Mouse (Mus musculus) erythroblast, embryonic 14.5 days (primary cell): ENCODE results near the gene Tpra1. TPM values are rescaled to one million over a fixed set of nuclear protein-coding genes. Genes with fewer than 3 reads are reported as not detected.

ENCODE experiments used
- H3K27me3 ChIP-seq: 2 replicates; pipeline ENCODE4 v1.6.1; 2012; ENCODE audit warnings: inconsistent platforms; ENCODE audit not compliant: control insufficient read depth
- H3K36me3 ChIP-seq: 2 replicates; pipeline ENCODE4 v1.6.1; 2012; ENCODE audit warnings: mild to moderate bottlenecking, inconsistent platforms; ENCODE audit not compliant: control insufficient read depth
- H3K4me1 ChIP-seq: 2 replicates; pipeline ENCODE4 v1.6.1; 2012; ENCODE audit warnings: inconsistent platforms; ENCODE audit not compliant: control insufficient read depth
- H3K4me3 ChIP-seq: replicated peaks from 2 replicates; pipeline ENCODE3; 2012; ENCODE audit warnings: moderate library complexity, mild to moderate bottlenecking, inconsistent platforms
- H3K9me3 ChIP-seq: 2 replicates; pipeline ENCODE4 v1.6.1; 2012; ENCODE audit warnings: low read length, inconsistent platforms, mixed read lengths; ENCODE audit not compliant: control insufficient read depth
- GATA1 ChIP-seq: IDR thresholded peaks from 2 replicates; pipeline ENCODE4 v1.6.1; 2012; ENCODE audit warnings: low read length, inconsistent platforms, mixed read lengths
- TAL1 ChIP-seq: IDR thresholded peaks from 3 replicates; pipeline ENCODE4 v1.6.1; 2012; ENCODE audit warnings: low read length, inconsistent platforms, mixed read lengths
- polyA plus RNA-seq: library from polyadenylated mRNA; stranded (reverse); fragments of >175 nt; gene quantifications from 2 replicates; pipeline ENCODE4 v1.2.3, GENCODE M21; 2012

The Tpra1 gene
- polyA plus RNA-seq, 1 experiment: 40.0 TPM

GRCm38 (mm10) chr6:88885644-88886416, 16.2 kb upstream of the Tpra1 start:
- H3K36me3 ChIP-seq: peaks cover 100% of the 10 kb centered on the region
- peaks cover 41% of the 10 kb centered on the region for H3K4me1 ChIP-seq
- H3K4me3 ChIP-seq: no peak overlapping the region
- no peaks in the 10 kb centered on the region for H3K9me3 ChIP-seq
- TF ChIP-seq TAL1 (no peak), GATA1 (no peak)
- no peaks in the 10 kb centered on the region for H3K27me3 ChIP-seq

- Histone ChIP-seq H3K4me3 (no peak overlapping the region), H3K27me3 (no peaks in the 10 kb centered on the region), H3K36me3 (peaks cover 100% of the 10 kb centered on the region), H3K4me1 (peaks cover 46% of the 10 kb centered on the region), H3K9me3 (no peaks in the 10 kb centered on the region)
- TF ChIP-seq TAL1: no peak
Measured at GRCm38 (mm10) chr6:88886417-88886967, 15.6 kb upstream of the Tpra1 start.

- Histone ChIP-seq H3K4me3 (no peak overlapping the region), H3K9me3 (no peaks in the 10 kb centered on the region), H3K36me3 (peaks cover 100% of the 10 kb centered on the region), H3K4me1 (peaks cover 63% of the 10 kb centered on the region), H3K27me3 (no peaks in the 10 kb centered on the region)
- TF ChIP-seq TAL1 (no peak), GATA1 (no peak)
Measured at GRCm38 (mm10) chr6:88889410-88890042, 12.5 kb upstream of the Tpra1 start.

GRCm38 (mm10) chr6:88890832-88891231, 11.2 kb upstream of the Tpra1 start:
- Histone ChIP-seq H3K9me3 (no peaks in the 10 kb centered on the region), H3K4me3 (no peak overlapping the region), H3K36me3 (peaks cover 100% of the 10 kb centered on the region), H3K27me3 (no peaks in the 10 kb centered on the region), H3K4me1 (peaks cover 64% of the 10 kb centered on the region)
- TF ChIP-seq GATA1 (no peak), TAL1 (no peak)

GRCm38 (mm10) chr6:88893559-88893958, 8.5 kb upstream of the Tpra1 start:
- no peaks in the 10 kb centered on the region for H3K9me3 ChIP-seq
- peaks cover 69% of the 10 kb centered on the region for H3K4me1 ChIP-seq
- TF ChIP-seq TAL1: no peak
- TF ChIP-seq GATA1: no peak
- no peak overlapping the region for H3K4me3 ChIP-seq
- no peaks in the 10 kb centered on the region for H3K27me3 ChIP-seq
- peaks cover 91% of the 10 kb centered on the region for H3K36me3 ChIP-seq

DNA sequence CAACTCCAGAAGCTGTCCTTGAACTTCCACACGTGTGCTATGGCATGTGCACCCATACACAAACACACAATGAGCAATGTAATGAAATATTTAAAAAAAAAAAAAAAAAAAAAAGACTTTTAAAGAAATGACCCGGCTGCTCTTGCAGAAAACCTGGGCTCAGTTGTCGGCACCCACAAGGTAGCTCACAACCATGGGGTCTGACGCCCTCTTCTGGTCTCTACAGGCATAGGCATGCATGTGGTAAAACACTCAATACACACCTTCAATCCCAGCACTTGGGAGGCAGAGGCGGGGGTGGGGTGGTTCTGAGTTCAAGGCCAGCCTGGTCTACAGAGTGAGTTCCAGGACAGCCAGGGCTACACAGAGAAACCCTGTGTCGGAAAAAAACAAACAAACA, 6.1 kb upstream of the Tpra1 start:
- Histone ChIP-seq H3K4me1 (peaks cover 83% of the 10 kb centered on the region), H3K27me3 (no peaks in the 10 kb centered on the region), H3K4me3 (peak overlapping the region; percentile 93), H3K9me3 (no peaks in the 10 kb centered on the region), H3K36me3 (peaks cover 67% of the 10 kb centered on the region)
- TF ChIP-seq GATA1: no peak
- TF ChIP-seq TAL1: no peak

- TF ChIP-seq GATA1: no peak
- no peak for TF ChIP-seq TAL1
- H3K4me1 ChIP-seq: peaks cover 85% of the 10 kb centered on the region
Measured at GRCm38 (mm10) chr6:88897246-88897645, 4.8 kb upstream of the Tpra1 start.

GRCm38 (mm10) chr6:88898534-88899048, 3.5 kb upstream of the Tpra1 start, which contains the start of gene Mcm2:
Gene Mcm2 (minus strand): TSS chr6:88898780.
- no peak for TF ChIP-seq GATA1
- TF ChIP-seq TAL1: no peak
- peaks cover 47% of the 10 kb centered on the region for H3K36me3 ChIP-seq
- no peaks in the 10 kb centered on the region for H3K27me3 ChIP-seq
- H3K9me3 ChIP-seq: no peaks in the 10 kb centered on the region
- H3K4me3 ChIP-seq: peak within 1 kb of the TSS; percentile 93
- peaks cover 83% of the 10 kb centered on the region for H3K4me1 ChIP-seq

More at GRCm38 (mm10) chr6:88897246-88897645, 4.8 kb upstream of the Tpra1 start:
- Histone ChIP-seq H3K9me3 (no peaks in the 10 kb centered on the region), H3K4me3 (peak overlapping the region; percentile 93), H3K36me3 (peaks cover 54% of the 10 kb centered on the region), H3K27me3 (no peaks in the 10 kb centered on the region)

GRCm38 (mm10) chr6:88899086-88899485, 3.0 kb upstream of the Tpra1 start:
- TF ChIP-seq GATA1 (no peak), TAL1 (no peak)
- Histone ChIP-seq H3K9me3 (no peaks in the 10 kb centered on the region), H3K27me3 (no peaks in the 10 kb centered on the region), H3K4me3 (peak overlapping the region; percentile 93), H3K36me3 (peaks cover 47% of the 10 kb centered on the region), H3K4me1 (peaks cover 84% of the 10 kb centered on the region)
